Mouse (Mus musculus) midbrain, embryonic 11.5 days (tissue): ENCODE results near the gene Psen2. TPM values are rescaled to one million over a fixed set of nuclear protein-coding genes. Genes with fewer than 3 reads are reported as not detected.

Experiments used
- ATAC-seq: fragments of 200-750 bp; cut with Nextera tagmentation; 2 replicates; pipeline ENCODE4 v1.8.0; 2017; ENCODE audit warnings: moderate TSS enrichment, moderate library complexity; ENCODE audit not compliant: low FRiP score
- DNase-seq: peaks from one replicate; pipeline ENCODE4 v3.0.0; 2015; ENCODE audit warnings: low spot score; ENCODE audit errors: missing footprints
- H3K27ac ChIP-seq: fragments of 300-500 bp; sonication (generic); 2 replicates; pipeline ENCODE4 v1.5.1; 2014; ENCODE audit warnings: low read depth, low read length
- H3K27me3 ChIP-seq: fragments of 300-500 bp; sonication (generic); 2 replicates; pipeline ENCODE4 v1.6.1; 2014; ENCODE audit warnings: mild to moderate bottlenecking, low read length, moderate library complexity, mixed read lengths; ENCODE audit not compliant: control insufficient read depth, insufficient read depth
- H3K36me3 ChIP-seq: fragments of 300-500 bp; sonication (generic); 2 replicates; pipeline ENCODE4 v1.6.1; 2014; ENCODE audit warnings: mild to moderate bottlenecking, low read length, moderate library complexity, mixed read lengths; ENCODE audit not compliant: control insufficient read depth, insufficient read depth
- H3K4me1 ChIP-seq: fragments of 300-500 bp; sonication (generic); 2 replicates; pipeline ENCODE4 v1.6.1; 2014; ENCODE audit warnings: low read length; ENCODE audit not compliant: control insufficient read depth, insufficient read depth
- H3K4me2 ChIP-seq: fragments of 300-500 bp; sonication (generic); 2 replicates; pipeline ENCODE4 v1.6.1; 2014; ENCODE audit warnings: mild to moderate bottlenecking, moderate library complexity
- H3K4me3 ChIP-seq: fragments of 300-500 bp; sonication (generic); 2 replicates; pipeline ENCODE4 v1.5.1; 2014; ENCODE audit warnings: low read depth, low read length
- H3K9ac ChIP-seq: fragments of 300-500 bp; sonication (generic); 2 replicates; pipeline ENCODE4 v1.6.1; 2014; ENCODE audit warnings: low read length
- H3K9me3 ChIP-seq: fragments of 300-500 bp; sonication (generic); 2 replicates; pipeline ENCODE4 v1.6.1; 2016; ENCODE audit warnings: low read length; ENCODE audit not compliant: control insufficient read depth
- WGBS: fragments of 180-500 bp; shearing (Covaris S2); extraction: QIAGEN DNeasy Blood & Tissue Kit; methylation state at CpG from one replicate; pipeline ENCODE4 v1.1.7; 2014; 5-methylcytosine and 5-hydroxymethylcytosine counted together
- polyA plus RNA-seq: library from polyadenylated mRNA; unstranded; fragments of >200 nt; fragmentation: Nextera tagmentation; extraction: Ambion mirVana; gene quantifications from 2 replicates; pipeline ENCODE4 v1.2.1, GENCODE M21; 2014

The Psen2 gene
- polyA plus RNA-seq, 1 experiment from 2014 or later: 5.4 TPM

DNA sequence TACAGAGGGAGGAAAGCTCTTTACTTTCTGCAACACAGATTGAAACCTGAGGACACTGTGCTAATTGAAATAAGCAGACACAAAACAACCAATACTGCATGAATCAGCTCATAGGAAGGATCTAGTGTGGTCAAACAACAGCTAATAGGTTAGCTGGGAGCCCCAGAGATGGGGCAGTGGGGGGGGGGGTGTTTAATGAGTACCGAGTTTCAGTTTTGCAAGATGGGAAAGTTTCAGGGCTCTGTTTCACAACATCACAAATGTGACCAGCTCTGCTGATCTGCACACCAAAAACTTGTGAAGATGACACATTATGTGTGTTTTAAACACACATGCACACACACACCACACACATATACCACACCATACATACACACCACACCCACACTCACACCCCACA, 41.2 kb downstream of the Psen2 start:
- Histone ChIP-seq H3K27me3 (no peaks in the 10 kb centered on the region), H3K4me1 (peaks cover 5% of the 10 kb centered on the region; the same call in 1 of the 2 replicates), H3K9ac (no peak overlapping the region), H3K4me2 (no peak overlapping the region), H3K27ac (no peak overlapping the region), H3K4me3 (no peak overlapping the region), H3K9me3 (no peaks in the 10 kb centered on the region), H3K36me3 (no peaks in the 10 kb centered on the region)
- WGBS: 87% methylated on average over 1 of the region's 1 CpGs
- no peak for ATAC-seq
- no peak for DNase-seq

DNA sequence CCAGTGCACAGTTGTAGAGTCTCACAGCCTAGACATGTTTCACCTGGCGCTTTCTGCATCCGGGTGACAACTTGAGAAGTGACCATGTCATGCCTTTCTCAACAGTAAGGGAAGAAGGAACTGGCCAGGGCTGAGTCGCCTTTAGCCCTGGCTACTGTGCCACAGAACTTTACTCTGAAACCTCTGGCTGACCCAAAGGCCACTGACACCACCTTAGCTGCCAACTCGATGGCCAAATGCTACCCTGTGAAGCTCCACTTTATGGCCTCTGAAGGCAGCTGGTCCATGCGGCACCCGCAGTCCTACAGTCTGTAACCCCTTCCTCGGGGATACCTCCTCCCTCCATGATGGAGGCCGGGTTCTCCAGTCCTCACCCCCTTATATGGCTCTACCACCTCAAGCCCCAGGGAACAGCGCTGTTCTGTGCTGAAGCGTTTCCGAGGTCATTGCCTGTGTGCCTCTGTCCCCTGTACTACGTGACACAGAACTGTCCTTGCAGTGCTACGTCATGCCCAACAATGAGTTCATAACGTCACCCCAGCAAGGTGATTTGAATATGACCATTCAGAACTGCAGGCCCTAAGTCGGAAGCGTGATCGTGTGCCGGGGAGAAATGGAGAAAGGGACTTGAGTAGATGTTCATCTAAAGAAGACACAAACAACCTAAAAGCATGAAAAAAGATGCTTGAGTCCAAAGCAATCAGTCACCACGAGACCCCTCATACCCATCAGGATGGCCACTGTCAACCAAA, 42.3 kb downstream of the Psen2 start:
- no peaks in the 10 kb centered on the region for H3K9me3 ChIP-seq
- ATAC-seq (no peak), DNase-seq (no peak)
- no peak overlapping the region for H3K4me2 ChIP-seq
- H3K9ac ChIP-seq: no peak overlapping the region
- peaks cover 5% of the 10 kb centered on the region; the same call in 1 of the 2 replicates for H3K4me1 ChIP-seq
- no peak overlapping the region for H3K4me3 ChIP-seq
- no peaks in the 10 kb centered on the region for H3K27me3 ChIP-seq
- no peak overlapping the region for H3K27ac ChIP-seq
- WGBS: 90% methylated on average over 19 of the region's 19 CpGs
- H3K36me3 ChIP-seq: no peaks in the 10 kb centered on the region

DNA sequence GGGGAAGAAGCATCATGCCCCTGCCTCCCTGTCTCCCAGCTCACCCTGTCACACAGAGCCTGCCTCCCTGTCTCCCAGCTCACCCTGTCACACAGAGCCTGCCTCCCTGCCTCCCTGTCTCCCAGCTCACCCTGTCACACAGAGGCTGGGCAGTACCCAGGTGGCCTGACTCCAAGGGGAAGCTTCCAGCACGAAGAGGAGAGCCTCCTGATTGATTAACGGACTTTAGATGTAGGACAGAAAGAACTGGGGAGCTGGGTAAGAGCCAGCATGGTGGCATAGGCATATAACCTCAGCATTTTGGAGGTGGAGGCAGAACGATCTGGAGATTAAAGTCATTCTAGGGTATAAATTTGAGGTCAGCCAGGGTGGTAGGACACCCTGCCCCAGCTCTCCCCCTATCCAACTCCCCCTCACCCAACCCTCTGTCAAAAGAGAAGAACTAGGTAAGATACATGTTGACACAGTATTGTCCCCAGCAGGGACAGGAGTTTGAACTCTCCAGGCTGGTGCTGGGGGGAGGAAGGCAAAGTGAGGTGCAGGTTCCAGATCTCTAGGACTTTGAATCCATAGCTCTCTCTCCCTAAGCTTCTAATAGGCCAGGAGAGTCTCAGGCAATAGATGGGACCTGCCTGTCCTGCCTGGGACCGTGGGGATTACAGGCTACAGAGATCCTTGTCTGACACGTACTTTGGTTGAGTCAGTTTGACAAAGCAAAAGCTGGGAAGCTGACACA, 46.5 kb downstream of the Psen2 start:
- Histone ChIP-seq H3K27ac (no peak overlapping the region), H3K36me3 (no peaks in the 10 kb centered on the region), H3K9ac (no peak overlapping the region), H3K4me2 (no peak overlapping the region), H3K27me3 (no peaks in the 10 kb centered on the region), H3K4me1 (no peaks in the 10 kb centered on the region), H3K9me3 (no peaks in the 10 kb centered on the region), H3K4me3 (no peak overlapping the region)
- ATAC-seq (no peak), DNase-seq (no peak)
- WGBS: 63% methylated on average over 5 of the region's 5 CpGs

DNA sequence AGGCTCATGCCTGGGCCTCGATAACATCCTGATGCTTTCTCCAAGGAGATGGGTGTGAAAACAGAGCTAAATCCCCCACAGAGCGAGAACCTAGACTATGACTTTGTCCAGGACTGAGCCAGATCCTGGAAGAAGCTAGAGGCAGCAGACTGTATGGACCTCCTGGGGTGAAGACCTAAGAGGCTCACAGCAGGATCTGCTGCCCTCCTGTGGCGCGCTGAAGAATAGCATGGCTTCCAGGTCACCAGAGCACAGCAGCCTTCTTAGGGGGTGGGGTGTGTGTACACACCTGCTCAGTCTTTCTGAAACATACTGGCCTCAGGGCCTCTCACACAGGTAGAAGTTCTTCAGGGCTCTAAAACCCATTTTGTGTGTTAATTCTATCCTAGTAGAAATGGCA, 48.2 kb downstream of the Psen2 start:
- no peak overlapping the region for H3K4me2 ChIP-seq
- no peak overlapping the region for H3K9ac ChIP-seq
- H3K27ac ChIP-seq: no peak overlapping the region
- DNase-seq (peak; percentile 94), ATAC-seq (peak; percentile 61; the same call in 1 of the 2 replicates)
- no peaks in the 10 kb centered on the region for H3K9me3 ChIP-seq
- H3K27me3 ChIP-seq: no peaks in the 10 kb centered on the region
- no peak overlapping the region for H3K4me3 ChIP-seq
- H3K4me1 ChIP-seq: no peaks in the 10 kb centered on the region
- WGBS: 21% methylated on average over 4 of the region's 4 CpGs
- H3K36me3 ChIP-seq: no peaks in the 10 kb centered on the region

GRCm38 (mm10) chr1:180212911-180213310, 50.3 kb downstream of the Psen2 start:
- H3K4me2 ChIP-seq: no peak overlapping the region
- 91% methylated on average over 5 of the region's 5 CpGs for WGBS
- H3K4me3 ChIP-seq: no peak overlapping the region
- H3K9me3 ChIP-seq: no peaks in the 10 kb centered on the region
- H3K27me3 ChIP-seq: no peaks in the 10 kb centered on the region
- no peak overlapping the region for H3K27ac ChIP-seq
- no peak for ATAC-seq
- H3K36me3 ChIP-seq: no peaks in the 10 kb centered on the region
- H3K4me1 ChIP-seq: no peaks in the 10 kb centered on the region
- H3K9ac ChIP-seq: no peak overlapping the region
- no peak for DNase-seq

- Histone ChIP-seq H3K36me3 (no peaks in the 10 kb centered on the region), H3K4me1 (no peaks in the 10 kb centered on the region), H3K4me3 (no peak overlapping the region), H3K4me2 (no peak overlapping the region), H3K27me3 (no peaks in the 10 kb centered on the region), H3K9me3 (no peaks in the 10 kb centered on the region), H3K27ac (no peak overlapping the region), H3K9ac (no peak overlapping the region)
- 83% methylated on average over 9 of the region's 9 CpGs for WGBS
- DNase-seq (no peak), ATAC-seq (no peak)
Observed at GRCm38 (mm10) chr1:180210781-180211271, 52.4 kb downstream of the Psen2 start.

- 77% methylated on average over 4 of the region's 4 CpGs for WGBS
- H3K4me1 ChIP-seq: no peaks in the 10 kb centered on the region
- H3K9ac ChIP-seq: no peak overlapping the region
- no peaks in the 10 kb centered on the region for H3K9me3 ChIP-seq
- H3K27ac ChIP-seq: no peak overlapping the region
- no peak overlapping the region for H3K4me3 ChIP-seq
- H3K36me3 ChIP-seq: no peaks in the 10 kb centered on the region
- no peaks in the 10 kb centered on the region for H3K27me3 ChIP-seq
- ATAC-seq (no peak), DNase-seq (no peak)
- no peak overlapping the region for H3K4me2 ChIP-seq
Observed at GRCm38 (mm10) chr1:180210031-180210432, 53.2 kb downstream of the Psen2 start.

DNA sequence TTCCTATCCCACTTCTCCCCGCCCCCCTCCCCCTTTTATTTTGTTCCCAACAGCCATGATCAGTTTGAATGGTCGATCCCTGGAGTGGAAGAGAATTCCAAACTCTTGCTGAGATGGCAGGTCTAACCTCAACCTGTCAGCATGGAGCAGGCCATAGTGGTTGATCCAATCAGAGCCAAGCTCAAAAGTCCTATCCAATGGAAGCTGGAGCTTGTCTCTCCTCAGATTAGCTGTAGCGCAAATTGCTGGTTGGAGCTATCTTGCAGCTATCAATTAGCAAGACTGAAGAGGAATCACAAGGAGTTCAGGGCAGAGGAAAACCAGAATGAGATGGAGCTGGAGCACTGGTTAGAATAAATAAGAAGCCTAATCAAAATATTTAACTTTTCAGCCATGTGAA, 54.9 kb downstream of the Psen2 start:
- DNase-seq (no peak), ATAC-seq (no peak)

DNA sequence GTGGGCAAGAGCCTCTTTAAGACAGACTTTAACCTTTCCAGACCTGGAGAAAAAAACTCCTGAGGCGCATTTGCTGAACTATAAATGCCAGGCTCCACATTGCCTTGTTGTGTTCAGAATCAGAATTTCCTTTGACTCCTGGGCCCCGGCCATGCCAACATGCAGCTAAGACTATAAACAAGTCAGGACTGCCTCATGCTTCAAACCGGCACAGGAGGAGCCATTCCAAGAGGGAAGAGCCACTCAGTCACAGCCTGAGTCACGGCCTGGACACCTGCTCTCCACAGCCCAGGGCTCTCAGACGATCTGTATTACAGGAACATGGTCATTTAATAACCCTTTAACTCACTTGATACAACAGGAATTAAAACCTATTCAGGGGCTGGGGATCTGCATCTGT, 62.5 kb downstream of the Psen2 start:
- DNase-seq: peak; percentile 64
- Histone ChIP-seq H3K27me3 (no peaks in the 10 kb centered on the region), H3K4me2 (no peak overlapping the region), H3K9me3 (no peaks in the 10 kb centered on the region), H3K9ac (no peak overlapping the region), H3K27ac (no peak overlapping the region), H3K4me3 (no peak overlapping the region), H3K36me3 (no peaks in the 10 kb centered on the region), H3K4me1 (peaks cover 4% of the 10 kb centered on the region; the same call in 1 of the 2 replicates)
- WGBS: 74% methylated on average over 5 of the region's 5 CpGs
- ATAC-seq: no peak

More for the DNA sequence above, 54.9 kb downstream of the Psen2 start:
- H3K4me2 ChIP-seq: no peak overlapping the region
- H3K27me3 ChIP-seq: no peaks in the 10 kb centered on the region
- H3K9me3 ChIP-seq: no peaks in the 10 kb centered on the region
- 82% methylated on average over 3 of the region's 3 CpGs for whole genome bisulfite sequencing
- H3K36me3 ChIP-seq: no peaks in the 10 kb centered on the region
- no peaks in the 10 kb centered on the region for H3K4me1 ChIP-seq
- H3K9ac ChIP-seq: no peak overlapping the region
- H3K4me3 ChIP-seq: no peak overlapping the region
- no peak overlapping the region for H3K27ac ChIP-seq
